Mouse (Mus musculus): ENCODE data around the gene Mon1a. TPM values are rescaled to one million over a fixed set of nuclear protein-coding genes. Genes with fewer than 3 reads are reported as not detected.

Gene Mon1a
- polyA plus RNA-seq (2014; fragmentation: Illumina TruSeq; extraction: RNeasy Lipid Tissue Mini Kit (QIAGEN cat#74804); ENCODE audit: low read depth, low replicate concordance), result 0.35 TPM

GRCm38 (mm10) chr9:107887804-107888266 lies at the start of gene Mon1a:
Gene Mon1a, plus strand, starts transcription at chr9:107888151.

GRCm38 (mm10) chr9:107873137-107873536 lies 14.8 kb upstream of the Mon1a start, which contains the start of gene Rbm6:
Gene Rbm6, minus strand, starts transcription at chr9:107873237.

GRCm38 (mm10) chr9:107906252-107906966 lies 18.5 kb downstream of the Mon1a start, which contains the start of gene Mst1r:
Gene Mst1r, plus strand, starts transcription at chr9:107906873.

GRCm38 (mm10) chr9:107928169-107928568 lies 40.2 kb downstream of the Mon1a start, which contains the start of gene Actl11:
Gene Actl11, plus strand, starts transcription at chr9:107928469.

GRCm38 (mm10) chr9:107935374-107935773 lies 47.4 kb downstream of the Mon1a start, which contains the start of gene Camkv:
Gene Camkv, plus strand, starts transcription at chr9:107935674.

GRCm38 (mm10) chr9:107949922-107950235 lies 61.9 kb downstream of the Mon1a start, which contains the start of gene Traip:
Gene Traip, plus strand, starts transcription at chr9:107950136.

Other genes starting within 250 kb of the Mon1a start
- gene Slc38a3, start 218.6 kb upstream of the Mon1a start, polyA plus RNA-seq (2014; fragmentation: Illumina TruSeq; extraction: RNeasy Lipid Tissue Mini Kit (QIAGEN cat#74804); ENCODE audit: low read depth, low replicate concordance), result not detected
- not detected for gene Gnat1, start 208.4 kb upstream of the Mon1a start, polyA plus RNA-seq (2014; fragmentation: Illumina TruSeq; extraction: RNeasy Lipid Tissue Mini Kit (QIAGEN cat#74804); ENCODE audit: low read depth, low replicate concordance)
- 0.87 TPM for gene Sema3f, start 177.7 kb upstream of the Mon1a start, polyA plus RNA-seq (2014; fragmentation: Illumina TruSeq; extraction: RNeasy Lipid Tissue Mini Kit (QIAGEN cat#74804); ENCODE audit: low read depth, low replicate concordance)
- 169 TPM for gene Rbm5, start 117.2 kb upstream of the Mon1a start, polyA plus RNA-seq (2014; fragmentation: Illumina TruSeq; extraction: RNeasy Lipid Tissue Mini Kit (QIAGEN cat#74804); ENCODE audit: low read depth, low replicate concordance)
- 106 TPM for gene Rbm6, start 14.9 kb upstream of the Mon1a start, polyA plus RNA-seq (2014; fragmentation: Illumina TruSeq; extraction: RNeasy Lipid Tissue Mini Kit (QIAGEN cat#74804); ENCODE audit: low read depth, low replicate concordance)
- 0.93 TPM for gene Mst1r, start 18.7 kb downstream of the Mon1a start, polyA plus RNA-seq (2014; fragmentation: Illumina TruSeq; extraction: RNeasy Lipid Tissue Mini Kit (QIAGEN cat#74804); ENCODE audit: low read depth, low replicate concordance)
- not detected for gene Actl11, start 40.3 kb downstream of the Mon1a start, polyA plus RNA-seq (2014; fragmentation: Illumina TruSeq; extraction: RNeasy Lipid Tissue Mini Kit (QIAGEN cat#74804); ENCODE audit: low read depth, low replicate concordance)
- gene Camkv, start 47.5 kb downstream of the Mon1a start, polyA plus RNA-seq (2014; fragmentation: Illumina TruSeq; extraction: RNeasy Lipid Tissue Mini Kit (QIAGEN cat#74804); ENCODE audit: low read depth, low replicate concordance), result 0.64 TPM
- gene Traip, start 62.0 kb downstream of the Mon1a start, polyA plus RNA-seq (2014; fragmentation: Illumina TruSeq; extraction: RNeasy Lipid Tissue Mini Kit (QIAGEN cat#74804); ENCODE audit: low read depth, low replicate concordance), result not detected
- 2.0 TPM for gene Uba7, start 87.4 kb downstream of the Mon1a start, polyA plus RNA-seq (2014; fragmentation: Illumina TruSeq; extraction: RNeasy Lipid Tissue Mini Kit (QIAGEN cat#74804); ENCODE audit: low read depth, low replicate concordance)
- gene Gm20661, start 94.9 kb downstream of the Mon1a start, polyA plus RNA-seq (2014; fragmentation: Illumina TruSeq; extraction: RNeasy Lipid Tissue Mini Kit (QIAGEN cat#74804); ENCODE audit: low read depth, low replicate concordance), result not detected
- not detected for gene Inka1, start 97.7 kb downstream of the Mon1a start, polyA plus RNA-seq (2014; fragmentation: Illumina TruSeq; extraction: RNeasy Lipid Tissue Mini Kit (QIAGEN cat#74804); ENCODE audit: low read depth, low replicate concordance)
- not detected for gene Cdhr4, start 104.3 kb downstream of the Mon1a start, polyA plus RNA-seq (2014; fragmentation: Illumina TruSeq; extraction: RNeasy Lipid Tissue Mini Kit (QIAGEN cat#74804); ENCODE audit: low read depth, low replicate concordance)
- not detected for gene Gm20662, start 108.2 kb downstream of the Mon1a start, polyA plus RNA-seq (2014; fragmentation: Illumina TruSeq; extraction: RNeasy Lipid Tissue Mini Kit (QIAGEN cat#74804); ENCODE audit: low read depth, low replicate concordance)
- gene Ip6k1, start 114.3 kb downstream of the Mon1a start, polyA plus RNA-seq (2014; fragmentation: Illumina TruSeq; extraction: RNeasy Lipid Tissue Mini Kit (QIAGEN cat#74804); ENCODE audit: low read depth, low replicate concordance), result 27.1 TPM
- 0.64 TPM for gene Gmppb, start 161.1 kb downstream of the Mon1a start, polyA plus RNA-seq (2014; fragmentation: Illumina TruSeq; extraction: RNeasy Lipid Tissue Mini Kit (QIAGEN cat#74804); ENCODE audit: low read depth, low replicate concordance)
- gene Amigo3, start 165.0 kb downstream of the Mon1a start, polyA plus RNA-seq (2014; fragmentation: Illumina TruSeq; extraction: RNeasy Lipid Tissue Mini Kit (QIAGEN cat#74804); ENCODE audit: low read depth, low replicate concordance), result 0.23 TPM
- gene Mst1, start 192.3 kb downstream of the Mon1a start, polyA plus RNA-seq (2014; fragmentation: Illumina TruSeq; extraction: RNeasy Lipid Tissue Mini Kit (QIAGEN cat#74804); ENCODE audit: low read depth, low replicate concordance), result not detected
- gene Rnf123, start 195.2 kb downstream of the Mon1a start, polyA plus RNA-seq (2014; fragmentation: Illumina TruSeq; extraction: RNeasy Lipid Tissue Mini Kit (QIAGEN cat#74804); ENCODE audit: low read depth, low replicate concordance), result 0.99 TPM
- gene Apeh, start 206.5 kb downstream of the Mon1a start, polyA plus RNA-seq (2014; fragmentation: Illumina TruSeq; extraction: RNeasy Lipid Tissue Mini Kit (QIAGEN cat#74804); ENCODE audit: low read depth, low replicate concordance), result 40.2 TPM

Data from adrenal gland, adult 10 weeks (tissue).